Mouse (Mus musculus) layer of hippocampus, adult 2 months (tissue): ENCODE results near the gene Dimt1. TPM values are rescaled to one million over a fixed set of nuclear protein-coding genes. Genes with fewer than 3 reads are reported as not detected.
"Not testable (repeated sequence)": the region's sequence is repeated elsewhere in the genome, so short reads cannot be mapped to it uniquely, and the experiment has no call there.

Experiments used
- DNase-seq, 2 experiments: peaks; one replicate each; pipeline ENCODE4 v3.0.0; 2022; ENCODE audit warnings: low spot score in 2 of 2
- H3K27ac ChIP-seq: fragments of 200-600 bp; 2 replicates; pipeline ENCODE4 v1.8.1; 2022
- H3K4me3 ChIP-seq: fragments of 200-600 bp; 2 replicates; pipeline ENCODE4 v1.8.1; 2022; ENCODE audit warnings: mild to moderate bottlenecking
- CTCF ChIP-seq: fragments of 200-600 bp; conservative IDR thresholded peaks from 2 replicates; pipeline ENCODE4 v1.8.1; 2022; ENCODE audit warnings: antibody characterized with exemption, mild to moderate bottlenecking, moderate library complexity
- long read RNA-seq, 2 experiments: library from polyadenylated mRNA; stranded (forward); transcript quantifications; one replicate each; pipeline ENCODE4 v2.0.0; 2021; ENCODE audit warnings: borderline mapping rate in 2 of 2
- total RNA-seq, 2 experiments: library from RNA; stranded (reverse); gene quantifications; 2 replicates each; pipeline ENCODE4 v1.2.3; 2021

The Dimt1 gene
- total RNA-seq = 10 to 100 TPM; 22.9 to 23.4 TPM
- long read RNA-seq, experiment 1, transcript Dimt1-203 (10 exons, 3,338 nt) = minor isoform, 6 of 22 reads
- long read RNA-seq, experiment 1, transcript Dimt1-201 (12 exons, 2,051 nt) = major isoform, 9 of 22 reads
- long read RNA-seq, experiment 1, partial matches to known transcripts = 0 of 22 reads
- long read RNA-seq, experiment 1, other reads (novel, unspliced or antisense) = 7 of 22 reads
- long read RNA-seq, experiment 2, transcript Dimt1-201 (12 exons, 2,051 nt) = major isoform, 12 of 24 reads
- long read RNA-seq, experiment 2, partial matches to known transcripts = 4 of 24 reads
- long read RNA-seq, experiment 2, other reads (novel, unspliced or antisense) = 6 of 24 reads

DNA sequence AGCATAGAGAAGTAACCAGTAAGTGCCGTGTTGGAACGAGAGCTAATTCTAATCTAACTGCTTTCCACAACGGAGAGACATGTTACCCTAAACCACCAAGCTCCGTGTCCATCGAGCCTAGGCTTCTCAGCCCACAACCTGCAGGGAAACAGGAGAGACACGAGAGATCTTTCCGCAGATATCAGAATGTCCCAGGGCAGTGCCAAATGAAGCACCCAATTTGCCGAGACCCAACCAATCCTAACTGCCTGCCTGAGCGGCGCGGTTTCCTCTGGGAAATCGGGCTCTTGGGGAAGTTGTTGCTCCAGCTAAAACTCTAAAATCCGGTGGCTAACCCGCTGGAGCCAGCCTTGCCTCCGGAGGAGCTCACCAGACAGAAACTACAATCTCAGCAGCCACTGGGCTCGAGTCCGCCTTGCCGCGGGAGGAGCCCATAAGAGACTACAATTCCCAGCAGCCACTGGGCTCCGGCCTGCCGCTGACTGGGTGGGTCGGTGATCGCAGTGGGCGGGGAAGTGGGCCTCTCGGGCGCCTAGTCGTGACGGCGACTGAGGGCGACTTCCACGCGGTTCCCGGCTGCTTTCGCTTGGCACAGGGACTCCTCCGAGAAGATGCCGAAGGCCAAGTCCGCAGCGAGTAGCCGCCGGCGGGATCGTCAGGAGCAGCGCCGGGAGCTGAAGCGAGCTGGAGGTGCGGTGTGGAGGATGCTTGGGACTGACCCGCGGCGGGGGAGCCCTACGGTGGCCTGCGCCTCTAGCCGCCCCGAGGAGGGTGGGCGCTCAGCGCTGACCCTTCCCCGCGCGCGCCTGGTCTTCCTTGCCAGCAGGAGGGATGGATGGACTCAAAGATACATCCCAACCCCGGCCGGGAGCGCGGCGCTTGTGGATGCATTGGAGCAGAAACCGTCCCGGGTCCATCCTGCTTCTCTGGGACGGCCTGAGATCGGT, at the start of gene Dimt1:
Gene Dimt1, plus strand, starts transcription at position 534 of the 947 bp plus-strand sequence.
- Histone ChIP-seq H3K4me3 (peak within 1 kb of the TSS; percentile 99), H3K27ac (peak within 1 kb of the TSS; percentile 89)
- DNase-seq = peak; percentile 96 to 98
- no peak for TF ChIP-seq CTCF

DNA sequence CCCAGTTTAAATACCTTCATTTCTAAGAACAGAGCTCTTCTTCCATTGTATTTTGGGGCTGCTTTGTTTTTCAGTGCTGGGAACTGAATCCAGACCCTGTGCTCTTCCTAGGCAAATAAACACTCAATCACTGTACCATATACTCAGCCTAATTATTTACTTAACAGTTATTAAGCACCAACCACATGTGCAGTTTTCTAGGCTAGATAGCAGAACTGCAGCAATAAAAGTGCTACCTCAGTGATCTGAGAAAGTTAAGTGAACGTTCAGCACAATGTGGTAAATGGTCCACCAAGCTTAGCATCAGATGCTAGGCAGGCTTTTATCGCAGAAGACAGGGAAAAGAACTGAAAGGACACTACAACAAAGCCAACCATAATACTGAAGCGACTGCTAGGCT, 42.3 kb upstream of the Dimt1 start:
- no peak overlapping the region for H3K4me3 ChIP-seq
- TF ChIP-seq CTCF = no peak
- H3K27ac ChIP-seq = no peak overlapping the region
- no peak for DNase-seq

DNA sequence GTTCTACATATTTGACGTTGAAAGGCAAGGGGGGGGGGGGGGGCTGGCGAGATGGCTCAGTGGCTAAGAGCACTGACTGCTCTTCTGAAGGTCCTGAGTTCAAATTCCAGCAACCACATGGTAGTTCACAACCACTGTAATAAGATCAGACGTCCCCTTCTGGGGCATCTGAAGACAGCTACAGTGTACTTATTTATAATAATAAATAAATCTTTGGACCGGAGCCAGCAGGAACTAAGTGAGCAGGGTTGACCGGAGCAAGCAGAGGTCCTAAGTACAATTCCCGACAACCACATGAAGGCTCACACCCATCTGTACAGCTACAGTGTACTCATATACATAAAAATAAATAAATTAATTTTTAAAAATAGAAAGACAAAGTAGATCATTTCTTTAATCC, 41.8 kb upstream of the Dimt1 start:
- not testable (repeated sequence) for DNase-seq, H3K4me3 ChIP-seq, H3K27ac ChIP-seq

DNA sequence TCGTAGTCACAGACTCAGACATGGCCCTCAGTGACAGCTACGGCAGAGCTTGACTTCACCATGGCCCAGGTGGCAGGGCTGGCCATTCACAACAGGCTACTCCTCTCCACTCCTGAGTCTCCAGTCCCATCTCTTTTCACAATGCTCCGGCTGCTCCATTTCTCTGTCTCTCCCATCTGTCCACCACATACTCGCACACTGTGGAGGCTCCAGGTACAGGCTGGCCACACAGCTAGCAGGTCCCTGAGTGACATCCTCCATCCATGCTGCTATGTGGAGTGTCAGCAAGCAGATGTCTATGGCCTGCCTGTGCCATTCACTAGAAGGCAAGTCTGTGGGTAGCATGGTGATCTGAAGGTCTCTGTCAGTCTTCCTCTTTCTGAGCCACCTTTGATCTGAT, 39.7 kb upstream of the Dimt1 start:
- Histone ChIP-seq H3K4me3 (no peak overlapping the region), H3K27ac (no peak overlapping the region)
- no peak for DNase-seq
- TF ChIP-seq CTCF = no peak

DNA sequence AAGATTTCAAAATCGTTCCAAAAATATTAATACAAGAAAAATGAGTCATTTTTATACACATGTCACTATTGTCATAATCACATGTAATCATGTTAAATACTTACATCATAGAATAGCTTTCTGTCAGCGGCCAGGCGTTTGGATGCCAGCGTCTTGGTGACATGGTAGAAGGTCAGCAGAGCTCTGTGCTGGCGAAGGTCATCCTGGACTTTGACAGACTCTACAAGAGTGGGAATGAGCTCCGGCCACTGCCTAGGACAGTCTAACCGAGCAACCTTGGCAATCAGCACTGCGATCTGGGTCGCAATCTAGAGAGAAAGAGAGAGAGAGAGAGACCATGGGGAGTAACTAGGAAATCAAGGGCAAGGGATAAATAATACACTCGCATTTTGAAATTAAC, 36.8 kb upstream of the Dimt1 start:
- DNase-seq = no peak
- no peak overlapping the region for H3K27ac ChIP-seq
- no peak for TF ChIP-seq CTCF
- no peak overlapping the region for H3K4me3 ChIP-seq

DNA sequence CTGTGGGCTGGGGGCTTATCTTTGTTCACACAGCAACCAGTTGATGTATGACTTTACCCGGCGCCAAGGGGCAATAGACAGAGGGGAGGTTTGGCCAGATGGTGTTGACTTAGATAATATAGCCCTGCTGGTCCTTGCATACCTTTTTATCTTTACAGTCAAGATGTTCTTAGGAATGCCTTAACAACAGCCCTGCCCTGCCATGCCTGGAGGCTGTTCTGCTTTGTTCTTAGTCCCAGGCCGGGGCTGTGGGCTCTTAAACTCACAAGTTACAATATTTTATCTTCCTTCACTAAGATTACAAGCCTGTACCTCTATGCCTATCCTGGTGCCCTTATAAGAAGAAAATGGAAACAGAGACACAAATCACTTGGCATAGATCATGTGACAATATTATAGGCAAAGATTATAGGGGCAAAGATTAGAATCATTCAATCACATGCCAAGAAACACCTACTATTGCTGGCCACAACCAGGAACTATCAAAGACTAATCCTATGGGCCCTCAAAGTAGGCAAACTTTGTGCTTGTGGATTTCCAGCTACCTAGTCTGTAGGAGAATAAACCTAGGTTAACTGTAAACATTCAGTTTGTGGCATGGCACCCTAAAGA, 33.7 kb upstream of the Dimt1 start:
- TF ChIP-seq CTCF = no peak
- Histone ChIP-seq H3K27ac (no peak overlapping the region), H3K4me3 (no peak overlapping the region)
- DNase-seq = no peak

DNA sequence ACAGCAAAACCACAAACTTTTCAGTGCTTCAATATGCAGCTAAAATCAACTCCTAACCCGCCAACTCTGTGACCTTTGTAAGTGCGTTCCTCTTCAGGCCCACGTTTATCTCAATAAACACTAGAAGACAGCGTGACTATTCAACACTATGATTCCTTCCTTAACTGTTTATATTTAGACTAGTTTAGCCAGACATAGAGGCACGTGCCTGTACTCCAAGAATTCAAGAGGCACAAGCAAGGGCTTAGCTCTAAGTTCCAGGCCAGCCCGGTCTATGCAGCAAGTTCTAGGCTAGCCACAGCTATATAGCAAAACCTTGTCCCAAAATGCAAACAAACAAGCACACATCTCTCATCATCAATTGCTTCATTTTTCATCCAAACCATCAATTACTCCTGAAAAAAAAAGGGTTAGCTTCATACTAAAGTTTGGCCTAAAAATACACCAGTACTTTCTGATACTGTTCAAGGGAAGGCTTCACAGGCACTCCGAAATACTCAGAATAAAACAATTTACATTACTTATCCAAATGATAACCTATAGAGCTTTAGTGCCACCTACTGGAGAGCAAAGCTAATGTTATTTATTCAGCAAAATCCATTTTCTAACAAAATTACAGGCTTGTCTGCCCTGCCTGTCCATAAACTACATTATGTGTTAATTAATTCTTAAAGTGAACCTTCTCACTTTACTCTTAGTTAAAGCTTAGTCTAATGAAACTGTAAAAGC, 28.4 kb upstream of the Dimt1 start:
- DNase-seq = peak; percentile 42 to 51
- TF ChIP-seq CTCF = peak; percentile 86
- H3K4me3 ChIP-seq = no peak overlapping the region
- H3K27ac ChIP-seq = peak overlapping the region; percentile 3; the same call in 1 of the 2 replicates

DNA sequence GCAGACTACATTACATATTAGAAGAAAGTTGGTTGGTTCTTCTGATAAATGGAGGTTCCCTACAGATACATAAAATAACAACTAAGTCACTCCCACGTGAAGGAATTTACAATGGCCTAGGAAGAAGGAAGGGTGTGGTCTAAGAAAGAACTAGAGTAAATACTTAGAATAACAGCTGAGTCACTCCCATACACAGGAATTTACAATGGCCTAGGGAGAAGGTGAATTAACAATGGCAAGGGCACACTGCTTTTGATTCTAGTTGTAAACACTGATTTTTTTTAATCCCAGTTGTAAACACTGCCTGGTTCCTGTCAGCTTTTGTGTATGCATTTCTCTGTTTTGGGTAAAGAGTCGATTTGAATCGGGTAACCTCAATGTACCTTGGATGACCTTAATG, 21.0 kb upstream of the Dimt1 start:
- DNase-seq, H3K27ac ChIP-seq, H3K4me3 ChIP-seq: not testable (repeated sequence)

DNA sequence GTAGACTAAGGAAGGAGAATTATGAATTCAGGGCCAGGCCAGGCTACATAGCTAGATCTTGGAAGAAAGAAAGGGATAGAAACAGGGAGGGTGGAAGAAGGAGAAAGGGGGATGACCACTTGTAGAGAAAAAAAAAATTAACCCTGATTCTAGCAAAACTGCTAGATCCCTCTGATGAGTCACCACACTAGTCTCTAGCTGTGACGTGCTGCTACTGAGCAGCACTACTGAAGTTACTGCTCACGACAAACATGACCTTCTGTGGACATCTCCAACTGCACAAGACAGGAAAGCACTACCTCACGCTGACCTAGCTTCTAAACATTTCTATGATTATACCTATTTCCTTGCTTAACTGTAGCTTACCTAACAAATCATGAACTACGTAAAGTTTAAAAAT, 18.6 kb upstream of the Dimt1 start:
- no peak for DNase-seq
- H3K27ac ChIP-seq = no peak overlapping the region
- TF ChIP-seq CTCF = no peak
- H3K4me3 ChIP-seq = no peak overlapping the region

DNA sequence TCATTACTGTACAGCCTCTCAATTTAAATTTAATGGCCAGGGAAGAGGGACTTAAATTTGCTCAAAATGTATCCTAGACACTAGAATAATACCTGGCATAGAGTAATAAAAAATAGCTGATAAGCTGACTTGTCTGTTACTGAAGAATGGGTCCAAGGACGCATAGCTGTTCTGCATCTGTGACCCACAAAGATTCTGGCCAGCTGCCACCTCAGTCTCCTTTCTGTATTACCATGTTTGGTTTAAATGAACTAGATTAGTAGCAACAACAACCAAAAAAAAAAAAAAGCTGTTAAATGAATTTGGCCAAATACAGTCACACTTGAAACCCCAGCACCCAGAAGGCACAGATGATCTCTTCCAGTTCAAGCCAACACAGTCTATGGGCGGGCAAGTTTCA, 17.7 kb upstream of the Dimt1 start:
- no peak overlapping the region for H3K4me3 ChIP-seq
- no peak for DNase-seq
- no peak overlapping the region for H3K27ac ChIP-seq
- TF ChIP-seq CTCF = no peak

DNA sequence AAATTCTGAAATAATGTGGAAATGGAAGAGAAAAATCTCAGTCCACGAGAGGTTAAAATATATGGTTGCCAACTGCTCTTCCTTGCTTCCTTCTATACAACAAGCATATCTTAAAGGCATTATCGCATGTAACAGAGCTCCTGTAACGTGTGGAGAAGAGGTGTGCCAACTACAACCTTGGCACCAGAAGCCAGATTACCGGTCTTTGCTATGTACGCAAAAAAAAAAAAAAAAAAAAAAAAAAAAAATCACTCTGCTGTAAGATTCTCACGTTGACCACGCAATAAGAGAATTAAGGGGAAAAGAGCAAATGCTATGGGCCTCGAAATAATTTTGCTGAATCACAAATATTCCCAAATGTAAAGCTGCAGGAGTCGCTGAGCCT, 11.1 kb upstream of the Dimt1 start:
- Histone ChIP-seq H3K27ac (peak overlapping the region; percentile 89), H3K4me3 (peak overlapping the region; percentile 92)
- DNase-seq = no peak
- TF ChIP-seq CTCF = no peak

DNA sequence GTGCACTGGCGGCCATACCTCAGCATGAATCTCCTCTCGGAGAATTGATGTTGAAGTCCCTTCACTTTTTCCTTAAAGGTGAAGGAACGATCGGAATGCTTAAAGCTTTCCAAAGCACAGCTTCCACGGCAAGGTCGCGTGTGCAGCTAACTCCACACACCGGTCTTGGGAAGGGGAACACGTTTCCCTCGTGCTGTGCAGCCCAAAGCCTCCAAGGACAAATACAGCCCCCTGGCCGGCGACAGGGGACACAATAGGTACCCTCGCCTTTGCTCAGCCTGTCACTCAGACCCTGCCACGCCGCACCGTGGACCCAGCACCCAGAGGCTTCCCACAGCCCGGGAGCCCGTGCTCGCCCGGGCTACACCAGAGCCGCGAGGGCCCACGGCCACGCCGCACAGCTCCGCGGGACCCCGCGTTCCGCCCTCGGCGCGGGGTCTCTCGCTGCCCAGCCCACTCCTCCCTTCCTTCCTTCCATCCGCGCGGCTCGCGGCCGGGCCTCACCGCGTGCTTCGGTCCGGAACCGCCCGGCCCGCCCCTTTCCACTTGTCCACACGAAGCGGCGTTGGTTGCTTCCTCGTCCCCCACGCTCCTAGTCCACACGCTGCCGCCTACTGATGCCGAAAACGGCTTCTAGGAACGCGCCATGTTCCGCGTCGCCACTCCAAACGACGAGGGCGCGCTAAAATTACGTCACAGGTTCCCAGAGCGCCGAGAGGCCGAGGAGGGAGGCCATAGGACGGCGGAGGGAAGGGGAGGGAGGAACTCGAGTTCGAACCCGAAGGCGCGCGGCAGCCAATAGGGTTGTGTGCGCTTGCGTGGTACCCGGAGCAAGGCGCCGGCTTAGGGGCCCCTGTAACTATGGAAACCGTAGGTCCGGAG, 10.4 kb upstream of the Dimt1 start, which contains the start of gene Ipo11:
Gene Ipo11, minus strand, starts transcription at position 703 of the 882 bp plus-strand sequence.
- no peak for TF ChIP-seq CTCF
- H3K27ac ChIP-seq = peak within 1 kb of the TSS; percentile 89
- DNase-seq = peak; percentile 93 to 96
- H3K4me3 ChIP-seq = peak within 1 kb of the TSS; percentile 92
